Mouse (Mus musculus): ENCODE measurements at regions not wholly inside any gene's neighbourhood (a gene's known extent, or its start where the extent isn't known, plus 50 kb on each side); places are given as distances from the start of the nearest gene placed in this dataset.

- 0 out of 2 replicates have a peak, but pooled peaks cover 5% of the 10 kb centered on the region for H3K9me3 ChIP-seq (ENCODE audit: control insufficient read depth, low read length)
- DNase-seq (ENCODE audit: low spot score) (peak; percentile 52), ATAC-seq (ENCODE audit: low read depth) (no peak; the same call in 1 of the 2 replicates)
Measured at GRCm38 (mm10) chr12:26781537-26781936, 312.5 kb downstream of the Cmpk2 start.

GRCm38 (mm10) chr12:26778796-26779195 lies 309.8 kb downstream of the Cmpk2 start:
- Histone ChIP-seq H3K4me2 (ENCODE audit: low read depth, low read length) (no peak overlapping the region), H3K27me3 (replicated peaks; ENCODE audit: control insufficient read depth, insufficient read depth, low read length) (no peaks in the 10 kb centered on the region), H3K4me3 (ENCODE audit: low read depth, low read length) (no peak overlapping the region), H3K27ac (replicated peaks; ENCODE audit: low read depth, low read length) (no peak overlapping the region), H3K4me1 (ENCODE audit: control insufficient read depth, insufficient read depth, low read length) (no peaks in the 10 kb centered on the region), H3K9ac (ENCODE audit: low read depth, low read length) (no peak overlapping the region), H3K36me3 (ENCODE audit: control insufficient read depth, insufficient read depth, low read length) (no peaks in the 10 kb centered on the region), H3K9me3 (ENCODE audit: control insufficient read depth, low read length) (0 out of 2 replicates have a peak, but pooled peaks cover 5% of the 10 kb centered on the region)
- ATAC-seq (ENCODE audit: low read depth) (no peak), DNase-seq (ENCODE audit: low spot score) (no peak)
- 48% methylated on average over 3 of the region's 3 CpGs for WGBS

More at GRCm38 (mm10) chr12:26781537-26781936, 312.5 kb downstream of the Cmpk2 start:
- H3K4me1 ChIP-seq (ENCODE audit: control insufficient read depth, insufficient read depth, low read length): no peaks in the 10 kb centered on the region
- no peaks in the 10 kb centered on the region for H3K36me3 ChIP-seq (ENCODE audit: control insufficient read depth, insufficient read depth, low read length)
- no peak overlapping the region for H3K9ac ChIP-seq (ENCODE audit: low read depth, low read length)
- no peak overlapping the region for H3K4me2 ChIP-seq (ENCODE audit: low read depth, low read length)
- no peaks in the 10 kb centered on the region for H3K27me3 ChIP-seq (replicated peaks; ENCODE audit: control insufficient read depth, insufficient read depth, low read length)
- no peak overlapping the region for H3K4me3 ChIP-seq (ENCODE audit: low read depth, low read length)
- H3K27ac ChIP-seq (replicated peaks; ENCODE audit: low read depth, low read length): no peak overlapping the region
- 85% methylated on average over 3 of the region's 3 CpGs for WGBS

GRCm38 (mm10) chr12:26776986-26777385 lies 308.0 kb downstream of the Cmpk2 start:
- DNase-seq (ENCODE audit: low spot score): no peak
- Histone ChIP-seq H3K4me2 (ENCODE audit: low read depth, low read length) (no peak overlapping the region), H3K27ac (replicated peaks; ENCODE audit: low read depth, low read length) (no peak overlapping the region), H3K4me3 (ENCODE audit: low read depth, low read length) (no peak overlapping the region), H3K9me3 (ENCODE audit: control insufficient read depth, low read length) (0 out of 2 replicates have a peak, but pooled peaks cover 5% of the 10 kb centered on the region), H3K9ac (ENCODE audit: low read depth, low read length) (no peak overlapping the region), H3K36me3 (ENCODE audit: control insufficient read depth, insufficient read depth, low read length) (no peaks in the 10 kb centered on the region), H3K27me3 (replicated peaks; ENCODE audit: control insufficient read depth, insufficient read depth, low read length) (no peaks in the 10 kb centered on the region), H3K4me1 (ENCODE audit: control insufficient read depth, insufficient read depth, low read length) (no peaks in the 10 kb centered on the region)
- no peak for ATAC-seq (ENCODE audit: low read depth)
- 96% methylated on average over 1 of the region's 1 CpGs for WGBS

GRCm38 (mm10) chr12:26774016-26774415 lies 305.0 kb downstream of the Cmpk2 start:
- Histone ChIP-seq H3K27ac (replicated peaks; ENCODE audit: low read depth, low read length) (no peak overlapping the region), H3K27me3 (replicated peaks; ENCODE audit: control insufficient read depth, insufficient read depth, low read length) (no peaks in the 10 kb centered on the region), H3K4me1 (ENCODE audit: control insufficient read depth, insufficient read depth, low read length) (no peaks in the 10 kb centered on the region), H3K4me2 (ENCODE audit: low read depth, low read length) (no peak overlapping the region), H3K4me3 (ENCODE audit: low read depth, low read length) (no peak overlapping the region), H3K9me3 (ENCODE audit: control insufficient read depth, low read length) (no peaks in the 10 kb centered on the region), H3K36me3 (ENCODE audit: control insufficient read depth, insufficient read depth, low read length) (no peaks in the 10 kb centered on the region), H3K9ac (ENCODE audit: low read depth, low read length) (no peak overlapping the region)
- DNase-seq (ENCODE audit: low spot score) (no peak), ATAC-seq (ENCODE audit: low read depth) (no peak)
- 87% methylated on average over 2 of the region's 2 CpGs for WGBS

- ATAC-seq (ENCODE audit: low read depth): peak; percentile 83
- Histone ChIP-seq H3K9me3 (ENCODE audit: control insufficient read depth, low read length) (no peaks in the 10 kb centered on the region), H3K9ac (ENCODE audit: low read depth, low read length) (no peak overlapping the region), H3K27ac (replicated peaks; ENCODE audit: low read depth, low read length) (no peak overlapping the region), H3K4me3 (ENCODE audit: low read depth, low read length) (no peak overlapping the region), H3K27me3 (replicated peaks; ENCODE audit: control insufficient read depth, insufficient read depth, low read length) (no peaks in the 10 kb centered on the region), H3K36me3 (ENCODE audit: control insufficient read depth, insufficient read depth, low read length) (no peaks in the 10 kb centered on the region), H3K4me1 (ENCODE audit: control insufficient read depth, insufficient read depth, low read length) (no peaks in the 10 kb centered on the region), H3K4me2 (ENCODE audit: low read depth, low read length) (no peak overlapping the region)
- WGBS: 70% methylated on average over 1 of the region's 1 CpGs
- DNase-seq (ENCODE audit: low spot score): peak; percentile 63
Measured at GRCm38 (mm10) chr12:26770753-26771583, 302.0 kb downstream of the Cmpk2 start.

GRCm38 (mm10) chr12:26767551-26767950 lies 298.5 kb downstream of the Cmpk2 start:
- Histone ChIP-seq H3K27me3 (replicated peaks; ENCODE audit: control insufficient read depth, insufficient read depth, low read length) (no peaks in the 10 kb centered on the region), H3K9me3 (ENCODE audit: control insufficient read depth, low read length) (no peaks in the 10 kb centered on the region), H3K9ac (ENCODE audit: low read depth, low read length) (no peak overlapping the region), H3K4me3 (ENCODE audit: low read depth, low read length) (no peak overlapping the region), H3K27ac (replicated peaks; ENCODE audit: low read depth, low read length) (no peak overlapping the region), H3K4me1 (ENCODE audit: control insufficient read depth, insufficient read depth, low read length) (no peaks in the 10 kb centered on the region), H3K4me2 (ENCODE audit: low read depth, low read length) (no peak overlapping the region), H3K36me3 (ENCODE audit: control insufficient read depth, insufficient read depth, low read length) (no peaks in the 10 kb centered on the region)
- no peak for ATAC-seq (ENCODE audit: low read depth)
- DNase-seq (ENCODE audit: low spot score): no peak
- 77% methylated on average over 3 of the region's 3 CpGs for WGBS

- DNase-seq (ENCODE audit: low spot score): no peak
- Histone ChIP-seq H3K9me3 (ENCODE audit: control insufficient read depth, low read length) (no peaks in the 10 kb centered on the region), H3K27me3 (replicated peaks; ENCODE audit: control insufficient read depth, insufficient read depth, low read length) (no peaks in the 10 kb centered on the region), H3K4me2 (ENCODE audit: low read depth, low read length) (no peak overlapping the region), H3K27ac (replicated peaks; ENCODE audit: low read depth, low read length) (no peak overlapping the region), H3K4me3 (ENCODE audit: low read depth, low read length) (no peak overlapping the region), H3K36me3 (ENCODE audit: control insufficient read depth, insufficient read depth, low read length) (no peaks in the 10 kb centered on the region), H3K4me1 (ENCODE audit: control insufficient read depth, insufficient read depth, low read length) (no peaks in the 10 kb centered on the region), H3K9ac (ENCODE audit: low read depth, low read length) (no peak overlapping the region)
- 74% methylated on average over 9 of the region's 9 CpGs for WGBS
- ATAC-seq (ENCODE audit: low read depth): no peak
Measured at GRCm38 (mm10) chr12:26758657-26759325, 289.8 kb downstream of the Cmpk2 start.

- no peaks in the 10 kb centered on the region for H3K36me3 ChIP-seq (ENCODE audit: control insufficient read depth, insufficient read depth, low read length)
- no peaks in the 10 kb centered on the region for H3K4me1 ChIP-seq (ENCODE audit: control insufficient read depth, insufficient read depth, low read length)
- no peak overlapping the region for H3K4me2 ChIP-seq (ENCODE audit: low read depth, low read length)
- no peak overlapping the region for H3K27ac ChIP-seq (replicated peaks; ENCODE audit: low read depth, low read length)
- ATAC-seq (ENCODE audit: low read depth) (no peak), DNase-seq (ENCODE audit: low spot score) (no peak)
- no peaks in the 10 kb centered on the region for H3K27me3 ChIP-seq (replicated peaks; ENCODE audit: control insufficient read depth, insufficient read depth, low read length)
- no peak overlapping the region for H3K4me3 ChIP-seq (ENCODE audit: low read depth, low read length)
- H3K9me3 ChIP-seq (ENCODE audit: control insufficient read depth, low read length): no peaks in the 10 kb centered on the region
- WGBS: 51% methylated on average over 2 of the region's 2 CpGs
- no peak overlapping the region for H3K9ac ChIP-seq (ENCODE audit: low read depth, low read length)
Measured at GRCm38 (mm10) chr12:26756284-26756683, 287.3 kb downstream of the Cmpk2 start.
